Mouse (Mus musculus) megakaryocyte, embryonic 14.5 days (primary cell): ENCODE data around the gene Hoxb13.

Experiments
- FLI1 ChIP-seq: IDR thresholded peaks from 2 replicates; pipeline ENCODE4 v1.6.1; 2012; ENCODE audit warnings: low read length, inconsistent platforms, mixed read lengths
- GATA1 ChIP-seq: IDR thresholded peaks from 3 replicates; pipeline ENCODE4 v1.6.1; 2012; ENCODE audit warnings: mixed read lengths, low read length, inconsistent platforms, borderline replicate concordance

DNA sequence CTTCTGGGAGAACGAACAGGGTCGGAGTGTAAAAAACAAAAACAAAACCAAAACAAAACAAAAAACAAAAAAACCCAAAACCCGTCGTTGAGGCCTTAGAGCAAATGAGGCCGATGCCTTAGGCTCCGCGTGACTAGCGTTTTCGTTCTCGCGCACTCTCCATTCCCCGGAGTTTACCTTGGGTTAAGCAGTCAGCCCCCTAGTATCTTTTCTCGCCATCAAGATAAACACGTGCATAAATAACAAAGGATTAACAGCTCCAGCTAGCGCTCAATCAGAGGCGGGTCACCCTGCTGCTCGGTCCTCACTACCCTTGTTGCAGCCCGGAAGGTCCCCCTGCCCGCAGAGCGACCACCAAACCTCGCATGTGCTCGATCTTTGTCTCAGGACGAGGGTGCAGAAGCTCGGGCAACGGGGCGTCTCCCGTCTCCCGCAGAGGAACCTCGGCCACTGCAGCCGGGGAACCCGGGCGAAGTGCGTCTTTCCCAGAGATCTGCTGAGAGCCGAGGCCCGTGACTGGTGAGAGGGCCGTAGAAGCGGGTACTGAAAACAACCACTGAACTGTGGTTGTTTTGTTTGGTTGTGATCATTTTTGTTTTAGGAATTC, 9.2 kb downstream of the Hoxb13 start:
- TF ChIP-seq FLI1 (no peak), GATA1 (no peak)
